Mouse (Mus musculus) neutrophil, adult 59 days (primary cell): ENCODE measurements around the gene Eif4a2. TPM values are rescaled to one million over a fixed set of nuclear protein-coding genes. Genes with fewer than 3 reads are reported as not detected.

Experiments
- total RNA-seq, 2 experiments: library from RNA; stranded (reverse); gene quantifications; 1 replicate in 1 of 2; 2 replicates in 1 of 2; pipeline ENCODE4 v1.2.4; 2023

The Eif4a2 gene
- 100 to 1,000 TPM; 406 to 422 TPM for total RNA-seq

GRCm38 (mm10) chr16:23107231-23107942 is at the start of gene Eif4a2:
Gene Eif4a2 (plus strand): TSS chr16:23107444.

DNA sequence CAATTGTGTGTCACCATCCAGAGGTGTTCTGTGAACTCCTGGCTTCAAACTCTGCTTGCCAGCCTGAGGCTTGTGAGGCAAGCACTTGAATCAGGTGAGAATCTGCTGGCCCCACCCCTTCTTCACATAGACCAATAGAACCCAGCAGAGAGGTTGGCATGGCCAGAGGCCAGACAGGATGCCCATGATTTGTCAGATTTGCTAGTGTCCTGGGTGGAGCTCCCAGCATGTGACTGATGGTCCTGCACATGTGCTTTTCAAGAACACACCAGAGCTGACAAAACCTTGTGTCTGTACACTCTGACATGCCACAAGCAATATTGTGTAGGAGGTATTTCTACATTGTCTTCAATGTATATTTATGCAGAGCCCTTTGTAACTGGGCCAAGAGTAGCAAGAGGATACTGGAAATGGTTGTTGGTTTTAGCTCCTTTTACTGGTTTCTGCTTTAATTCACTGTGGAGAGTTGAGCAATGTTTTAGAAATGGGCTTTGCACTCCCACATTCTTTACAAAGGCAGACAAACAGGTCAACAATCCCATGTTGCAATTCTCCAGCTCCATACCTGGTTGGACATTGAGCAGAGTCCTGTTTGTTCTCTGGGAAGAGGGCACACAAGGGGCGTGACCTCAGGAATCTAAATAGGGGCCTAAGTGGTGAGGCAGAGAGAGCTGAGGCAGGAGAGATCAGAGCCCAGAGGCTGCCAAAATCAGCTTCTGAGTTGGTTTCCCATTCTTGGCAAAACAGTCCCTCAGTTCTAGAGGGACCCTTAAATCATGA is 49.4 kb upstream of the Eif4a2 start, which contains the start of gene Kng1:
Gene Kng1, plus strand, starts transcription at position 198 of the 780 bp plus-strand sequence.

DNA sequence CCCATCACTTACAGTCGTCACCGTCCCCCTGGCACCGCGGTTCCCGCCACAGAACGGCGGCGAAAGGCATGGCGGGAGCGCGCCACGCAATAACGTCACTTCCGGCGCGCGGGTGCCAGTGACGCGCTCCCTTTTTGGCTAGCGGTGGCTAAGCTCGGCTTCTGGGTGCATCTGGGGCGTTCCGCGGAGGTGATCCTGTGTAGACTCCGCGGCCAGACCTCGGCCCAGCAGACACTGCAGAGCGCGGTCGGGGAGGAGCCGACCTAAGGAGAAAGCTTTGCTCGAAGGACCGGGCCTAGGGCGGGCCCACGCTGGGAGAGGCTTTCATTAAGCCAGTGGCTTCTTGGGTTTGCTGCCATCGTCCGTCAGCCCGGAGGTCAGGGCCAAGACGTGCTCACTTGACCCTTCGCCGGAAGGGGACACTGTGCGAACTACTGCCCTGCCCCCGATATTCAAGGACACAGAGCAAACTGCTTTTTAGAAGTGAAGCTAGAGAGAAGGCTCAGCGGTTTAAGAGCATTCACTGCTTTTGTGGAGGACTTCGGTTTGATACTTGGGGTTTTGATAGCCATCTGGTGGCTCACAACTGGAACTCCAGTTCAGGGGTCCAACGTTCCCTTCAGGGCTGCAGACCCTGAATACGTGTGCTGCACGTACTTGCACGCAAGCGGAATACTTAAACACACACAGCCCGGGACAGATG is 20.6 kb downstream of the Eif4a2 start, which contains the start of gene Rfc4:
Gene Rfc4, minus strand, starts transcription at position 65 of the 703 bp plus-strand sequence.

DNA sequence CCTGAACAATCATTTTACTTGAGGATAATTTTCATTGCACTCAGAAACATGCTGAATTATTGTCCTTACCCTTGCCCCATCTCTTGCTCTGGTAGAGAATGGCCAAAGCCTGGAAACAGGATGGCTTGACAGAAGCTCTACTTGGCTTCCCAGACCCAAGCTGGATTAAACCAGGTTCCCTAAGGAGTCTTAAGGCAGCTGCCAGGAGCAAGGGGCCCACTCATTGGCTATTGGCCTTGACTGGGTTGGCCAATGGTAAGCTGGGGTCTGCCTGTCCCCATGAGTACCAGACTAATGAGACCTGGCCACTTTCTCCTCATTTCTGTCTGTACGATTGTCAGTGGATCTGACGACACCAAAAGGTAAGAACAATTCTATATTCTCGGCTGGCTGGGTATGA is 39.0 kb downstream of the Eif4a2 start, which contains the start of gene Adipoq:
Gene Adipoq, plus strand, starts transcription at position 257 of the 400 bp plus-strand sequence.

Other genes with a start within 250 kb of the Eif4a2 start
- gene Tbccd1, start 249.8 kb upstream of the Eif4a2 start, total RNA-seq = 10 to 100 TPM in 1 of 2 experiments, 1 to 10 TPM in 1; 9.2 to 13.3 TPM
- gene Dnajb11, start 249.6 kb upstream of the Eif4a2 start, total RNA-seq = 10 to 100 TPM; 46.5 to 49.4 TPM
- not detected for gene Ahsg, start 216.2 kb upstream of the Eif4a2 start, total RNA-seq
- gene Fetub, start 189.1 kb upstream of the Eif4a2 start, total RNA-seq = under 1 TPM in 1 of 2 experiments, not detected in 1; 0.62 TPM
- gene Hrg, start 156.4 kb upstream of the Eif4a2 start, total RNA-seq = not detected
- gene Kng2, start 78.0 kb upstream of the Eif4a2 start, total RNA-seq = not detected
- not detected for gene Kng1, start 49.6 kb upstream of the Eif4a2 start, total RNA-seq
- 10 to 100 TPM; 15.6 to 18.5 TPM for gene Rfc4, start 20.3 kb downstream of the Eif4a2 start, total RNA-seq
- 1 to 10 TPM in 1 of 2 experiments, under 1 TPM in 1; 0.53 to 1.1 TPM for gene Adipoq, start 39.1 kb downstream of the Eif4a2 start, total RNA-seq
- 1 to 10 TPM; 3.1 to 5.4 TPM for gene St6gal1, start 117.3 kb downstream of the Eif4a2 start, total RNA-seq